In the genomic region with DNA sequence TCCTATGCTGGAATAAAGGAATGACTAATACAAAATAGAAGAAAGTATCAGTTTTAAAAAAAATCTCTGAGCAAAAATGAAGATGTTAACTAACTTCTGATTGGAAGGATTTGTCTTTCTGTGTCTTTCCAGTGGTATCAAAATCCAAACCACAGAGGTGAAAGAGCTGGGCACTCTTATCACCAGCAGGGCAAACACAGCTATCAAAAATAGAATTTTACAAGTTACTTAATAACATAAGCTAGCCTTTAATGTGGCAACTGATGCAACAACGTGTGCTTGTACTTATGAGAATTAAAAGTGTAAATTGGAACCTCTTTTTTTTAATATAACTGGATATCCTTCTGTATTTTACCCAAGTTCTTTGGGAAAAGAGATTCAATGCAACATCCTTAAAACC, we compare ENCODE assay signal across 23 mouse cellular contexts. TPM values are rescaled to one million over a fixed set of nuclear protein-coding genes. Genes with fewer than 3 reads are reported as not detected.
A peak's percentile ranks its signal among the peaks of the same experiment; 100 is the strongest.
DNase-seq lines count a peak whose midpoint lies in the region; ATAC-seq and TF ChIP-seq lines count a peak whose summit lies in the region.
"Had no signal": no experiment of that assay in that cellular context is flagged by ENCODE, and none has a peak within 500 bp of the region (broad histone marks: within the 10 kb centered on the region; RNA-seq: fewer than 3 reads in every experiment).

No protein-coding gene starts in this region.

- no peak for ATAC-seq in liver, embryonic 11.5 days (replicated peaks; ENCODE audit: low FRiP score)
- no peak for ATAC-seq in liver, postnatal 0 days
- ATAC-seq in liver, embryonic 12.5 days = no peak
- ATAC-seq: activated CD4-positive, CD25-positive, alpha-beta regulatory T cell, adult 4 months; CD4-positive, CD25-positive, alpha-beta regulatory T cell, adult 4 months; Patski had no signal

- no peak for TF ChIP-seq POLR2A in liver, adult 2 months (IDR thresholded peaks at IDR 0.05; ENCODE audit: extremely low read depth, insufficient read depth, low read length)

- H3K79me2 ChIP-seq in liver, adult 2 months (ENCODE audit: control insufficient read depth, insufficient read depth, low read length) = peaks cover 19% of the 10 kb centered on the region; the same call in 1 of the 2 replicates

- no peak overlapping the region for H3K4me2 ChIP-seq in liver, embryonic 11.5 days
- H3K4me2 ChIP-seq in liver, postnatal 0 days (ENCODE audit: low read depth, low read length) = no peak overlapping the region
- no peak overlapping the region for H3K4me2 ChIP-seq in liver, embryonic 12.5 days

- H3K9me3 ChIP-seq in liver, embryonic 11.5 days (ENCODE audit: control insufficient read depth, low read length) = no peaks in the 10 kb centered on the region
- no peaks in the 10 kb centered on the region for H3K9me3 ChIP-seq in liver, postnatal 0 days (ENCODE audit: low read length)
- H3K9me3 ChIP-seq in liver, embryonic 12.5 days (replicated peaks) = no peaks in the 10 kb centered on the region
- H3K9me3 ChIP-seq: G1E had no signal

- peaks cover 32% of the 10 kb centered on the region for H3K36me3 ChIP-seq in liver, adult 2 months (ENCODE audit: control insufficient read depth, insufficient read depth, low read length)
- no peaks in the 10 kb centered on the region for H3K36me3 ChIP-seq in liver, embryonic 11.5 days (ENCODE audit: control insufficient read depth, insufficient read depth, low read length)
- H3K36me3 ChIP-seq in liver, postnatal 0 days (replicated peaks; ENCODE audit: insufficient read depth, low read length) = no peaks in the 10 kb centered on the region
- H3K36me3 ChIP-seq in liver, embryonic 12.5 days = no peaks in the 10 kb centered on the region
- H3K36me3 ChIP-seq: G1E had no signal

- no peaks in the 10 kb centered on the region for H3K27me3 ChIP-seq in liver, adult 2 months (ENCODE audit: control insufficient read depth, insufficient read depth, low read length)
- H3K27me3 ChIP-seq in liver, embryonic 11.5 days (replicated peaks; ENCODE audit: control insufficient read depth, insufficient read depth, low read length) = no peaks in the 10 kb centered on the region
- H3K27me3 ChIP-seq in liver, postnatal 0 days (ENCODE audit: insufficient read depth, low read length) = no peaks in the 10 kb centered on the region
- no peaks in the 10 kb centered on the region for H3K27me3 ChIP-seq in liver, embryonic 12.5 days (replicated peaks)
- H3K27me3 ChIP-seq: CH12.LX had no signal

- no peak for TF ChIP-seq EP300 in liver, postnatal 0 days (IDR thresholded peaks at IDR 0.05; ENCODE audit: low read depth)

- WGBS in liver, adult 2 months = 14% methylated on average over 1 of the region's 1 CpGs
- WGBS in liver, embryonic 11.5 days = 65% methylated on average over 1 of the region's 1 CpGs
- WGBS in liver, postnatal 0 days (ENCODE audit: insufficient replicate concordance) = 50% methylated on average over 1 of the region's 1 CpGs
- WGBS in liver, embryonic 12.5 days (ENCODE audit: insufficient replicate concordance) = 50% methylated on average over 1 of the region's 1 CpGs

- peak; percentile 91 for DNase-seq in liver, adult 2 months (ENCODE audit: extremely low read depth, low read depth, low spot score)
- no peak for DNase-seq in liver, embryonic 11.5 days (ENCODE audit: low spot score)
- DNase-seq in liver, postnatal 0 days = no peak
- DNase-seq: adrenal gland, adult 2 months; adrenal gland, adult 8-10 months; adrenal gland, postnatal 10 days; adrenal gland, postnatal 14 days; adrenal gland, postnatal 25 days; adrenal gland, postnatal 36 days; B cell, adult 2 months; cerebellum, adult 11 months; cerebellum, adult 11-12 months; cerebellum, adult 18-20 months had no signal

- no peak overlapping the region for H3K9ac ChIP-seq in liver, adult 2 months (ENCODE audit: low read depth, low read length)
- no peak overlapping the region for H3K9ac ChIP-seq in liver, embryonic 11.5 days (ENCODE audit: low read depth, low read length)
- H3K9ac ChIP-seq in liver, postnatal 0 days (replicated peaks) = no peak overlapping the region
- H3K9ac ChIP-seq in liver, embryonic 12.5 days = no peak overlapping the region

- no peak overlapping the region for H3K4me3 ChIP-seq in liver, adult 2 months (ENCODE audit: insufficient read depth, low read depth, low read length)
- no peak overlapping the region for H3K4me3 ChIP-seq in liver, embryonic 11.5 days (ENCODE audit: low read depth, low read length)
- no peak overlapping the region for H3K4me3 ChIP-seq in liver, postnatal 0 days (ENCODE audit: low read depth, low read length)
- no peak overlapping the region for H3K4me3 ChIP-seq in liver, embryonic 12.5 days

- peaks cover 50% of the 10 kb centered on the region for H3K4me1 ChIP-seq in liver, adult 2 months (ENCODE audit: control insufficient read depth, insufficient read depth, low read length)
- no peaks in the 10 kb centered on the region for H3K4me1 ChIP-seq in liver, embryonic 11.5 days (replicated peaks; ENCODE audit: control insufficient read depth, insufficient read depth, low read length)
- H3K4me1 ChIP-seq in liver, postnatal 0 days (ENCODE audit: insufficient read depth) = peaks cover 8% of the 10 kb centered on the region
- H3K4me1 ChIP-seq in liver, embryonic 12.5 days = no peaks in the 10 kb centered on the region

- TF ChIP-seq CTCF in liver, adult 2 months (IDR thresholded peaks at IDR 0.05; ENCODE audit: low read depth, low read length) = no peak
- no peak for TF ChIP-seq CTCF in liver, postnatal 0 days (IDR thresholded peaks at IDR 0.05; ENCODE audit: low read depth)

- peak overlapping the region; percentile 88 for H3K27ac ChIP-seq in liver, adult 2 months (replicated peaks; ENCODE audit: insufficient read depth, low read depth, low read length)
- no peak overlapping the region for H3K27ac ChIP-seq in liver, embryonic 11.5 days (ENCODE audit: low read depth, low read length)
- H3K27ac ChIP-seq in liver, postnatal 0 days (ENCODE audit: low read depth) = 0 out of 2 replicates have a peak overlapping the region, but pooled peaks have one; percentile 17
- no peak overlapping the region for H3K27ac ChIP-seq in liver, embryonic 12.5 days

RNA-seq across cellular contexts. Expression of gene A1cf, which starts 27.4 kb away (rescaled TPM):
- 117 and 133 TPM in 2 replicates for total RNA-seq in liver, adult 2 months (2014; rRNA removed)
- polyA plus RNA-seq in liver, adult 2 months (2012; rRNA removed) = 52.9 and 53.4 TPM in 2 replicates
- 10.9 and 11.1 TPM in 2 replicates for polyA plus RNA-seq in liver, embryonic 11.5 days (2014; fragmentation: Nextera tagmentation; extraction: Ambion mirVana)
- 8.8 and 11.5 TPM in 2 replicates for polyA plus RNA-seq in liver, postnatal 0 days (2015; fragmentation: Nextera tagmentation; extraction: Ambion mirVana)
- 8.0 and 8.6 TPM in 2 replicates for polyA plus RNA-seq in liver, embryonic 12.5 days (2016; fragmentation: Nextera tagmentation; extraction: Ambion mirVana)
- total RNA-seq: adrenal gland, postnatal 25 days; CH12.LX; ES-E14; MEL had no signal
- polyA plus RNA-seq: brain, embryonic 14.5 days; C2C12; G1E; Patski had no signal

Comparison
In these comparisons a context has a peak if more than half of its experiments do, and no peak if none do; other contexts are left out.
1. H3K27ac ChIP-seq: peak in liver, adult 2 months (single experiment) and liver, postnatal 0 days (single experiment); none in liver, embryonic 11.5 days (single experiment) and liver, embryonic 12.5 days (single experiment).